Mouse (Mus musculus): ENCODE measurements at regions not wholly inside any gene's neighbourhood (a gene's known extent, or its start where the extent isn't known, plus 50 kb on each side); places are given as distances from the start of the nearest gene placed in this dataset.
"Not testable (repeated sequence)": the region's sequence is repeated elsewhere in the genome, so short reads cannot be mapped to it uniquely, and the experiment has no call there.

GRCm38 (mm10) chr3:98968811-98969210 is 75.8 kb upstream of the Hao2 start:
- DNase-seq (ENCODE audit: low spot score), result no peak

GRCm38 (mm10) chr3:98975777-98976176 is 82.7 kb upstream of the Hao2 start:
- peak; percentile 34 for DNase-seq (ENCODE audit: low spot score)

DNA sequence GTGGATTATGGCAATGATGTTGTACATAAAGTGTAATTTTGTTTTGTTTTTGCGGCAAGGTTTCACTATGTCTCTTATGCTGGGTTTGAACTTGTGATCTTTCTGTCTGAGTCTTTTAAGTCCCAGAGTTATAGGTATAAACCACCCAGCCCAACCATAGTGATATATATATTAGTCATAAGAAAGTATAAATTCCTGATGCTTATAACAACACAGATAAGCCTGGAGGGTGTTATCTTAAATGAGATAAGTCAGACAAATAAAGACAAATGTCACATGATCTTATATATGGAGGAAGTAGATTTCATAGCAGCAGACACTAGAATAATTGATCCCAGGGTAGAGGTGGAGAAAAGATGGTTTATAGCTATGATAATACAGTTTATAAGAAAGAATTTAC is 89.7 kb upstream of the Hao2 start:
- DNase-seq (ENCODE audit: low spot score), result no peak

DNA sequence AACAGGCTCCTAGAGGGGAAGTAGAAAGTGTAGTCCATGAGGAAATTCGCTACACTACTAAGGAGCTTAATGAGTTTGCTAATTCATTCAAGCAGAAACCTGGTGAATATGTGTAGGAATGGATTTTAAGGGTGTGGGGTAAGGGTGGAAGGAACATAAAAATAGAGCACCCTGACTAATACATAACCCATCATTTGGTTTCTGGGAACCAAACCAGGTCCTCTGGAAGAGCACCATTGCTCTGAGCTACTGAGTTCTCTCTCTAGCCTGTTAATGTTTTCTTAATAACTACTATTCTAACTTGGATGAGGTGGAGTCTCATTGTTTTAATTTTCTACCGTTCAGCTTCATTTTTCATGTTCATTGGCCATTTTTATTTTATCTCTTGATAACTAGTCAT is 94.2 kb upstream of the Hao2 start:
- DNase-seq (ENCODE audit: low spot score), result not testable (repeated sequence)

DNA sequence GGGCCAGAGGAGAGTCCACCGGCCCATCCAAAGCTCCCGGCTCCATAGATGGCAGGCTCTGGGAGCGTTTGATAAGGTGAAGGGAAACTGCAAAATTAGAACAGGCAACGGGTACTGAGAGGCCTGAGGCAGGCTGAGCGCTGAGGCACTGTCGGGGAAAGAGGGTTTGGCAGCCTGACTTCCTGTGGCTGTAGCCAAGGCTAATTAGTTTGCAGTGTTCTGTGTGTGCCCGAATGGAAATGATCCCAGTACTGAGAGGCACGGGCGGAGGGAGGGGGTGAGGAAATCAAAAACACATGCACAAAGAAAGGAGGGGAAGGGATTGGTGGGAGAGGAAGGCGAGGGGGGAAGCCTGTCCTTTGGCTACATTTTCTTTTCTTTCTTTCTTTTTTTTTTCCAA is 97.8 kb upstream of the Hao2 start:
- DNase-seq (ENCODE audit: low spot score), result peak; percentile 26

- DNase-seq (ENCODE audit: low spot score), result no peak
These were observed 98.2 kb upstream of the Hao2 start for GRCm38 (mm10) chr3:98991276-98991675.

- no peak for DNase-seq (ENCODE audit: low spot score)
These were observed 101.0 kb upstream of the Hao2 start for GRCm38 (mm10) chr3:98994086-98994485.

- no peak for DNase-seq (ENCODE audit: low spot score)
These were observed 110.2 kb upstream of the Wars2 start for GRCm38 (mm10) chr3:99030636-99031035.

DNA sequence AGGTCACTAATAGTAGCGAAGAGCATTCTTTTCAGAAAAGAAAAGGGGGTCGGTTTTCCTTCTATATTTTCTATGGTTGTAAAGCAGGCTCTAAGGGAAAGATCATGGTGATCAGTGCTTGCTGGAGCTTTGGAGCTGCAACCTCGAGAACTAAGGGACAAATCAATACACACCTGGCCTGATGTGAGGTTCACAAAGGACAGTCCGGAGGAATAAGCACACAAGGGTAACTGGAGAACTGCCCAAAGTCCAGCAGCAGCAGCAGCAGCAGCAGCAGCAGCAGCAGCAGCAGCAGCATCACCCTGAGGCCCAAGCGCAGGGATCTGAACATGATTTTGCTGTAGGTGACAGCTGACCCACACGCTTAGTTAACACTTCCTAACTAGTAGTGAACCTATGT is 94.7 kb upstream of the Wars2 start:
- no peak for DNase-seq (ENCODE audit: low spot score)

DNA sequence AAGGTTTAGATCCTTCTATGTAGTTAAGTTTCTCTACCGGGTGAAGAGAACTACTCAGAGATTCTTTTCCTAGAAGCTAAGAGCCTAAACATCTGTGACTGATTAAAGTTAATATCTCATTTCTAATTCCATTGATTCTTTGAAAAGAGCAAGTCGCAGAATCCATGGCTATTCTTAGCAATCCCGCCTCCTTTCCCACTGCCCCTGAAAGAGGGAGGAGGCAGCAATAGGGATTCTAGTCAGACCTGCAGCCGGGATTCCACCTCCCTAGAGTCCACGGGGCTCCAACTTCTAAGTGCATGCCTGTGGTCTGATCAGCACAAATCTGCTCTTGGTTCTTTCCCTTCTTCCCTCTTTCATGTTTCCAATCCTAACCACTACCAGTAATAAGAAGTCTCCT is 93.7 kb upstream of the Wars2 start:
- no peak for DNase-seq (ENCODE audit: low spot score)

GRCm38 (mm10) chr3:99049305-99049704 is 91.6 kb upstream of the Wars2 start:
- no peak for DNase-seq (ENCODE audit: low spot score)

DNA sequence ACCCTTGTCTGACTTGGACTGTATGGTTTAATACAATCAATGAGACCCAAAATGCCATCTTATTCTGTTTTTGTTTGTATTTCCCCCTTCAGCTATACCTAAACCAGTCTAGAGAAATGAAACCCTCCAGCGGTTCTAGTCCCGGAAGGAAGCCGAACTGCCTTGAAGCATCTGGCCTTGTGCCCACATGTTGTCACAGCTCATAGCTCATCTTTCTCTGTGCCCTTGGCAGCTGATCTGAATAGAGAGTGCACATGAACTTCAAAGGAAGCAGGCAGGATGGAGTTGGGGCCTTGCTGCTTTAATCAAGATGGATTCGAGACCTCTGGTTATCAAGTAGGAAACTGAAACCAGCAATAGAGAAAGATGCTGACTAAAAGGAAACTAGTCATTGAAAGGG is 88.7 kb upstream of the Wars2 start:
- no peak for DNase-seq (ENCODE audit: low spot score)

DNA sequence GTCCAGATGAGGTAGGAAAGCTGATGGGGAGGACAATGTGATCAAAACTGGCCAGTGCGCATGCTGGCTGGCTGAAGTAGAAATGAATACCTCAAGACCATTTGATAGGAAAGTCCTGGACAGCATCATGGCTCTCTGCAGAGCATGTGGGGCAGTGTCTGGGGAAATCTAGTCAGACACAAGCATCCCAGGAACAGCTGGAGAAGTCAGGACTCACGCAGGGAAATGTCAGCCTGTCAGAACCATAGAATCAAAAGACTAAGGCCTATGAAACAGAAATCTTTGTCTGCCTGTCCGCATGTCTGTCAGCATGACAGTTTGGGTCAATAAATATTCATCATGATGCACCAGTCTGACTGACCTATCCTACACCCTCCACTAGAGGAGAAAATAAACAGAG is 73.7 kb upstream of the Wars2 start:
- no peak for DNase-seq (ENCODE audit: low spot score)
